Mouse (Mus musculus) heart, embryonic 16.5 days (tissue): ENCODE data around the gene Prpsap1. TPM values are rescaled to one million over a fixed set of nuclear protein-coding genes. Genes with fewer than 3 reads are reported as not detected.

Experiments
- ATAC-seq: fragments of 200-750 bp; cut with Nextera tagmentation; replicated peaks from 2 replicates; pipeline ENCODE4 v1.8.0; 2017; ENCODE audit warnings: moderate number of reproducible peaks; ENCODE audit not compliant: insufficient read depth, low FRiP score; ENCODE audit errors: extremely low read depth
- H3K27ac ChIP-seq: fragments of 300-500 bp; sonication (generic); 2 replicates; pipeline ENCODE4 v1.5.1; 2014; ENCODE audit warnings: mild to moderate bottlenecking, low read length, control low read depth, moderate library complexity
- H3K27me3 ChIP-seq: fragments of 300-500 bp; sonication (generic); 2 replicates; pipeline ENCODE4 v1.6.1; 2014; ENCODE audit warnings: low read length, mixed read lengths; ENCODE audit not compliant: control insufficient read depth, insufficient read depth
- H3K36me3 ChIP-seq: fragments of 300-500 bp; sonication (generic); 2 replicates; pipeline ENCODE4 v1.6.1; 2014; ENCODE audit not compliant: control insufficient read depth, insufficient read depth
- H3K4me1 ChIP-seq: fragments of 300-500 bp; sonication (generic); 2 replicates; pipeline ENCODE4 v1.6.1; 2014; ENCODE audit warnings: low read length, mixed read lengths; ENCODE audit not compliant: control insufficient read depth, insufficient read depth
- H3K4me2 ChIP-seq: fragments of 300-500 bp; sonication (generic); 2 replicates; pipeline ENCODE4 v1.6.1; 2014; ENCODE audit warnings: low read depth, mild to moderate bottlenecking, control low read depth, low read length
- H3K4me3 ChIP-seq: fragments of 300-500 bp; sonication (generic); 2 replicates; pipeline ENCODE4 v1.5.1; 2014; ENCODE audit warnings: mild to moderate bottlenecking, control low read depth, low read length
- H3K9ac ChIP-seq: fragments of 300-500 bp; sonication (generic); 2 replicates; pipeline ENCODE4 v1.6.1; 2014; ENCODE audit warnings: low read length, control low read depth
- H3K9me3 ChIP-seq: fragments of 300-500 bp; sonication (generic); replicated peaks from 2 replicates; pipeline ENCODE4 v1.6.1; 2016; ENCODE audit warnings: low read length; ENCODE audit not compliant: control insufficient read depth
- WGBS: fragments of 180-500 bp; shearing (Covaris S2); extraction: QIAGEN DNeasy Blood & Tissue Kit; methylation state at CpG from one replicate; pipeline ENCODE4 v1.1.7; 2014; 5-methylcytosine and 5-hydroxymethylcytosine counted together
- polyA plus RNA-seq: library from polyadenylated mRNA; unstranded; fragments of >200 nt; fragmentation: Nextera tagmentation; extraction: Ambion mirVana; gene quantifications from 2 replicates; pipeline ENCODE4 v1.2.1, GENCODE M21; 2015

Prpsap1 gene
- polyA plus RNA-seq, 1 experiment from 2014 or later: 99.1 TPM

DNA sequence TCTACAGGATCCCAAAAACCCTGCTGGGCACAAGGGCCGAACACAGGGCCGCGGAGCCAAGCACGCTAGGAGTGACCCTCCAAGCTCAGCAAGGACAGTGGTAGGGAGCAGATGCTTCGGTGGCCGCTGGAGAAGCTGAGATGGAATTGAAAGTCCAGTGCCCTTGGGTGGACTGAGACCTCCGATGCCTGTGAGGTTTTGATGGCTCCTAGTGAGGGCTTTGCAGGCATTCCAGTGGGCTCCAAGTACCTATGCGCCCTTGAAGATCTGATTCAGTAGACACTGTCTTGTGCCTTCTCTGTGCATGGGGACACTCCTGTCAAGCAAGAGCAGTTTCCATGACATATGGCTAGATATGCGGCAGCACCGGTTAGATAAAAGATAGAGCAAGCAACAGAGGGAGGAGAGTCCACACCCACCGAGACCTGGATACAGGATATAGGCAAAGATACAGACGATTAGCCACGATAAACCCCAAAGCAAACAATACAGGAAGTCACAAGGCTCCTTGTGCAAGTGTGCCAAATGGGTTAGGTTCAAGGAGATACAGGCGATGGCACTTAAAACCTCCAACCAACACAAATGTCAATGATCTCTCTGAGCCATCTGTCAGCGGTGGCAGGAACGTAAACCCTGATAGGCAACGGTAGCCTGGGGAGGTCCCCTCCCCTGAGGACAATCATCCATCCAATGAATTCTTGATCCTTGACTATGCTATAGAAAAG, 12.3 kb upstream of the Prpsap1 start:
- no peaks in the 10 kb centered on the region for H3K36me3 ChIP-seq
- no peak for ATAC-seq
- no peaks in the 10 kb centered on the region for H3K27me3 ChIP-seq

GRCm38 (mm10) chr11:116505573-116505972, 11.6 kb upstream of the Prpsap1 start:
- Histone ChIP-seq H3K36me3 (no peaks in the 10 kb centered on the region), H3K4me3 (no peak overlapping the region), H3K9ac (no peak overlapping the region), H3K27me3 (no peaks in the 10 kb centered on the region), H3K4me1 (peaks cover 2% of the 10 kb centered on the region; the same call in 1 of the 2 replicates), H3K9me3 (no peaks in the 10 kb centered on the region), H3K27ac (no peak overlapping the region), H3K4me2 (no peak overlapping the region)
- ATAC-seq: no peak
- WGBS: 63% methylated on average over 5 of the region's 5 CpGs

More for the DNA sequence above, 12.3 kb upstream of the Prpsap1 start:
- Histone ChIP-seq H3K9me3 (no peaks in the 10 kb centered on the region), H3K4me1 (no peaks in the 10 kb centered on the region), H3K4me2 (no peak overlapping the region), H3K27ac (no peak overlapping the region), H3K9ac (no peak overlapping the region; the same call in 1 of the 2 replicates), H3K4me3 (no peak overlapping the region)
- WGBS: 72% methylated on average over 17 of the region's 17 CpGs

- no peak overlapping the region for H3K4me3 ChIP-seq
- ATAC-seq: no peak
- no peak overlapping the region for H3K4me2 ChIP-seq
- no peaks in the 10 kb centered on the region for H3K27me3 ChIP-seq
- H3K9me3 ChIP-seq: no peaks in the 10 kb centered on the region
- no peaks in the 10 kb centered on the region for H3K36me3 ChIP-seq
- peaks cover 2% of the 10 kb centered on the region; the same call in 1 of the 2 replicates for H3K4me1 ChIP-seq
- no peak overlapping the region for H3K27ac ChIP-seq
- WGBS: 76% methylated on average over 17 of the region's 17 CpGs
- no peak overlapping the region for H3K9ac ChIP-seq
Observed at GRCm38 (mm10) chr11:116504516-116504915, 10.5 kb upstream of the Prpsap1 start.

DNA sequence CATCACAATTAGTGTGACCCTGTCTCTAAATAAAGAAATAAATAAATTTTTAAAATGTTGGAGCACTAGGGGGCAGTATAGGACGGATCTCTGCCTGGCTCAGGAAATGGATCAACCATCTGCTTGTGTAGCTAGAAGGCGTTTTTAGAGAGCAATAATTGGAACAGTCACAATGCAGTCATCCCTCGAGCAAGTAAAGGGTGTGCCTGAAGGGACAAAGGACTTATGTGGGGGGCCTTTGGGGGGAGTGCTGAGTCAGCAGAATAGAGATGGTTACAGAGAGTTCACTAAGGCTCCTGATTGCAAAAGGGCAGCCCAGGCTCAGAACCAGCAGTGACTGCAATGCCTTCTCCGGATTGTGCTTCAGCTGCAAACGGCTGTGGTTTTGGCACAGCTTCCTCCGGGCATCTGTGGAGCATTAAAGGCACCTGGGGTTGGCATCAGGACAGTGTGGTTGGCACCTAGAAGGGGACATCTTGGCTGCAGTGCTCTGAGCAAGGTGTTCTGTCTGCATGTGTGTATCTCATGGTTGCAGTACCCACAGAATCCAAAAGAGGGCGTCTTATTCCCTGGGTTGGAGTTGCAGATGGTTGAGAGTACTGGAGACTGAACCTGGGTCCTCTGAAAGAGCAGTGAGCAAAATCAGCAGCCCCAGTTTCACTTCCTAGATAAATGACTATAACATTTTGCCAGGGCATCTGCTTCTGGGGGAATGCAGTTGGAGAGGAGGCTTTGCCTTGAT, 7.2 kb upstream of the Prpsap1 start:
- no peak for ATAC-seq
- no peak overlapping the region for H3K27ac ChIP-seq
- H3K9me3 ChIP-seq: peaks cover 5% of the 10 kb centered on the region; the same call in 1 of the 2 replicates
- H3K27me3 ChIP-seq: no peaks in the 10 kb centered on the region
- peaks cover 2% of the 10 kb centered on the region for H3K4me1 ChIP-seq
- no peaks in the 10 kb centered on the region for H3K36me3 ChIP-seq
- H3K9ac ChIP-seq: no peak overlapping the region
- no peak overlapping the region for H3K4me2 ChIP-seq
- H3K4me3 ChIP-seq: no peak overlapping the region
- 19% methylated on average over 7 of the region's 7 CpGs for WGBS

DNA sequence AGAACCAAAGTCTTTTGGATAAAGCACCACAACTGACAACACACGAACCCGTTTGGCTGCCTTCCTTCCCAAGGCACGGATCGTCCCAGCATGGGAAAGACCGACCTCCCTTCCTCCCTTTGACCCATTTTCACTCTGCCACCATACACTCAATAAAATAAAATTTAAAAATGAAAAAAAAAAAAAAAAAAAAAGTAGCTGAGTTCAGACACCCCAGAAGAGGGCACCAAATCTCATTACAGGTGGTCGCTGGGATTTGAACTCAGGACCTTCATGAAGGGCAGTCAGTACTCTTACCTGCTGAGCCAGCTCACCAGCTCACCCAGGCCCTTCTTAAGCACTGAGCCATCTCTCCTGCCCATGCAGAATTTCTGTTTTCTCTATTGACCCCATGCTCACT, 5.0 kb upstream of the Prpsap1 start:
- Histone ChIP-seq H3K27ac (no peak overlapping the region), H3K9ac (peak overlapping the region; percentile 68; the same call in 1 of the 2 replicates), H3K4me3 (peak overlapping the region; percentile 44), H3K36me3 (no peaks in the 10 kb centered on the region), H3K4me2 (peak overlapping the region; percentile 72), H3K4me1 (peaks cover 6% of the 10 kb centered on the region), H3K27me3 (no peaks in the 10 kb centered on the region), H3K9me3 (peaks cover 5% of the 10 kb centered on the region; the same call in 1 of the 2 replicates)
- ATAC-seq: no peak
- 44% methylated on average over 6 of the region's 6 CpGs for whole genome bisulfite sequencing

DNA sequence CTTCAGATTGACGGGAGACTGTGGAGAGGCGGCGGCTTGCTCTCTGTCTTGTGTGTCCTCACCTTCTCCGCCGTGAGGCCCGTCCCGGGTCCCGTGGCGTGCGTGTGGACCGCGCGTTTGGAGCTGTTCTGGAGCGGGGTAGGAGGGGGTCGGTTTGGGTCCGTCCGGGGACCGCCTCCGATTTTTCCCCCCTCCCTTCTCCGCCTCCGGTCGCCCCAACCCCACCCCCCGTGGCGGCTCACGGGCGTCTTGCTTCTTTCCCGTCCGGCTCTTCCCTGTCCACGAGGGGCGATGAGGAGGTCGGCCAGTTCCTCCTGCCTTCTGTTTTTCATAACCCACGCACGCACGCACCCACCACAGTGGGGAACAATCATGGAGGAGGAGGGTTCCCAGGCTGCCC, 4.6 kb upstream of the Prpsap1 start:
- Histone ChIP-seq H3K27ac (no peak overlapping the region), H3K4me2 (peak overlapping the region; percentile 72), H3K27me3 (no peaks in the 10 kb centered on the region), H3K9me3 (peaks cover 5% of the 10 kb centered on the region; the same call in 1 of the 2 replicates), H3K4me1 (peaks cover 6% of the 10 kb centered on the region), H3K36me3 (no peaks in the 10 kb centered on the region), H3K9ac (peak overlapping the region; percentile 68), H3K4me3 (peak overlapping the region; percentile 44)
- 23% methylated on average over 34 of the region's 34 CpGs for WGBS
- ATAC-seq: no peak

DNA sequence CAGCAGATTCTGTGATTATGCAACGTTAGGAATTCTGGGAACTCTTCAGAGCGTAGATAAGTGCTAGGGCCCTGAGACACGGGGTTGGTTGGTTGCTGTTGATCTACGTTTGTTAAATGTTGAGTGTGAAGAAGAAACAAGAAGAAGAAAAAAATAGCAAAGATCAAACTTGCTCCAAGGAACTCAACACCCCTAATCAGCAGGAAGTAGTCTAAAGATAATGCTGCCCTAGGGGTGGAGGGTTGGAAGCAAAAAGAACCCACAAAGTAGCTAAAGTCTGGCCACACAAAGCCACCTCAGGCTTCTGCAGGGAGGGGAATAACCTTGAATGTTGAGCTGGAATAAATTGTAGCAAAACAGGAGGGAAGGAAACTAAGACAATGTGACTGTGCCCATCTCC, 3.3 kb upstream of the Prpsap1 start:
- no peaks in the 10 kb centered on the region for H3K36me3 ChIP-seq
- H3K4me1 ChIP-seq: peaks cover 6% of the 10 kb centered on the region
- no peak overlapping the region for H3K9ac ChIP-seq
- no peak overlapping the region for H3K4me3 ChIP-seq
- no peaks in the 10 kb centered on the region for H3K27me3 ChIP-seq
- H3K4me2 ChIP-seq: no peak overlapping the region
- peaks cover 5% of the 10 kb centered on the region; the same call in 1 of the 2 replicates for H3K9me3 ChIP-seq
- H3K27ac ChIP-seq: no peak overlapping the region
- 56% methylated on average over 4 of the region's 4 CpGs for WGBS
- no peak for ATAC-seq

GRCm38 (mm10) chr11:116494474-116495174, 622 bp upstream of the Prpsap1 start:
- no peak overlapping the region for H3K4me2 ChIP-seq
- 43% methylated on average over 13 of the region's 13 CpGs for WGBS
- ATAC-seq: peak; percentile 15; the same call in 1 of the 2 replicates

More at GRCm38 (mm10) chr11:116494474-116495174, 622 bp upstream of the Prpsap1 start:
- peaks cover 7% of the 10 kb centered on the region for H3K4me1 ChIP-seq
- H3K9me3 ChIP-seq: peaks cover 5% of the 10 kb centered on the region; the same call in 1 of the 2 replicates
- H3K4me3 ChIP-seq: no peak overlapping the region
- H3K9ac ChIP-seq: no peak overlapping the region
- no peaks in the 10 kb centered on the region for H3K36me3 ChIP-seq
- H3K27ac ChIP-seq: peak overlapping the region; percentile 63
- H3K27me3 ChIP-seq: no peaks in the 10 kb centered on the region
